Mouse (Mus musculus) pancreas, adult 10 weeks (tissue): ENCODE measurements around the gene Abcc2. TPM values are rescaled to one million over a fixed set of nuclear protein-coding genes. Genes with fewer than 3 reads are reported as not detected.

Experiments used
- polyA plus RNA-seq: library from polyadenylated mRNA; stranded (reverse); fragments of 350-450 nt; fragmentation: Illumina TruSeq; extraction: RNeasy Lipid Tissue Mini Kit (QIAGEN cat#74804); gene quantifications from one replicate; pipeline ENCODE4 v1.2.3, GENCODE M21; 2015; ENCODE audit warnings: low read depth, low replicate concordance; ENCODE audit not compliant: insufficient read depth

The Abcc2 gene
- not detected for polyA plus RNA-seq

DNA sequence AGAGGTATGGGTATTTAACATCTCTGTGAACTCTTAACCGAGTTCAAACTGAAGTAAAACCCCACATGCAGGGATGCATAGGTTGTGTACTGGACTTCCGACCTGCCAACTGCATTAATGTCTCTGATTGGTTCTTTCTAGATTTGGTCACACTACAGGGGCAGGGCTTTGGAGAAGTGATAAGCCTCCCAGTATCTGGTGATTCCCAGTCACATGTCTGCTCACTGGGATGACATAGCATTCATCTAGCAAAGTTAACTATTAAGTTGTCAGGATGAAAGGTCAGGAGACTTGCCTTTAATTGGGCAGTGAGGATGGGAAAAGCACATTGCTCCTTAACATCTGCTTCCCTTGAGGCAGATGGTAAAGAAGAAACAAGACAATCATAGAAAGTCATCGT lies at the start of gene Abcc2:
Gene Abcc2, plus strand, starts transcription at position 213 of the 400 bp plus-strand sequence.

GRCm38 (mm10) chr19:43752489-43753225 lies 29.3 kb upstream of the Abcc2 start, which contains the start of the genes Cutc and Cox15:
Gene Cutc, plus strand, starts transcription at chr19:43752996.
Gene Cox15, minus strand, starts transcription at chr19:43753000.

Other genes with a start within 250 kb of the Abcc2 start
- gene Nkx2-3, start 169.9 kb upstream of the Abcc2 start, polyA plus RNA-seq, result 3.1 TPM
- gene Slc25a28, start 107.3 kb upstream of the Abcc2 start, polyA plus RNA-seq, result 38.0 TPM
- 3.5 TPM for gene Entpd7, start 92.5 kb upstream of the Abcc2 start, polyA plus RNA-seq
- gene Cutc, start 29.2 kb upstream of the Abcc2 start, polyA plus RNA-seq, result 3.3 TPM
- 2.5 TPM for gene Cox15, start 29.2 kb upstream of the Abcc2 start, polyA plus RNA-seq
- 5.9 TPM for gene Dnmbp, start 158.0 kb downstream of the Abcc2 start, polyA plus RNA-seq
- 16.4 TPM for gene Cpn1, start 204.4 kb downstream of the Abcc2 start, polyA plus RNA-seq
- gene Cyp2c23, start 247.0 kb downstream of the Abcc2 start, polyA plus RNA-seq, result not detected